Mouse (Mus musculus): Measurements from ENCODE around the gene Gpr19. TPM values are rescaled to one million over a fixed set of nuclear protein-coding genes. Genes with fewer than 3 reads are reported as not detected.

The Gpr19 gene
- polyA plus RNA-seq, 1 experiment: 15.6 TPM

GRCm38 (mm10) chr6:134883661-134884060 lies 14.7 kb downstream of the Gpr19 start:
- no peaks in the 10 kb centered on the region for H3K36me3 ChIP-seq (ENCODE audit: control insufficient read depth, insufficient read depth, low read length)
- no peak for TF ChIP-seq CTCF (IDR thresholded peaks at IDR 0.05; ENCODE audit: borderline replicate concordance, control insufficient read depth, extremely low read depth, insufficient read depth, low read length, poor library complexity)
- TF ChIP-seq POLR2A (IDR thresholded peaks at IDR 0.05; ENCODE audit: control insufficient read depth, extremely low read depth, insufficient read depth, low read length, poor library complexity): no peak
- H3K27ac ChIP-seq (ENCODE audit: control insufficient read depth, insufficient read depth, low read length): peak overlapping the region; percentile 95
- 29% methylated on average over 4 of the region's 4 CpGs for WGBS
- DNase-seq: no peak
- peaks cover 46% of the 10 kb centered on the region for H3K4me1 ChIP-seq (replicated peaks; ENCODE audit: control insufficient read depth, insufficient read depth, low read length)
- no peaks in the 10 kb centered on the region for H3K27me3 ChIP-seq (ENCODE audit: control insufficient read depth, insufficient read depth, low read length)
- no peak overlapping the region for H3K4me3 ChIP-seq (ENCODE audit: control insufficient read depth, insufficient read depth, low read length)

DNA sequence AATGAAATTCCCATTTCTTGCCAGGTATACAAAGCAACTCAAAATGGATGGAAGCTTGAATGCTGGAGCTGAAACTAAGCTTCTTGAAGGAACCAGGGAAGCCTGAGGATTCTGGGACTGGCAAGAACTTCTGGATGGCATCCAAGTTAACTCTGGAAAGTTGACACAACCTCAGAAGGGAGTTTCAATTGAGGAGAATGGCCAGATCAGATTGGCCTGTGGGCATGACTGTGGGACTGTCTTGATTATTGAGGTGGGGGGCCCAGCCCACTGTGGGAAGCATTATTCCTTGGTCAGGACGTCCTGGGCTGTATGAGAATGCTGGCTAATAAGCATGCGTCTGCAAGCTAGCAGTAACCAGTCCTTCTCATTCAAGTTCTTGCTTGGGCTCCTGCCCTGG lies 18.3 kb downstream of the Gpr19 start:
- no peak for TF ChIP-seq POLR2A (IDR thresholded peaks at IDR 0.05; ENCODE audit: control insufficient read depth, extremely low read depth, insufficient read depth, low read length, poor library complexity)
- TF ChIP-seq CTCF (IDR thresholded peaks at IDR 0.05; ENCODE audit: borderline replicate concordance, control insufficient read depth, extremely low read depth, insufficient read depth, low read length, poor library complexity): no peak
- peaks cover 37% of the 10 kb centered on the region for H3K4me1 ChIP-seq (replicated peaks; ENCODE audit: control insufficient read depth, insufficient read depth, low read length)
- no peak for DNase-seq
- peak overlapping the region; percentile 55 for H3K27ac ChIP-seq (ENCODE audit: control insufficient read depth, insufficient read depth, low read length)
- WGBS: 96% methylated on average over 2 of the region's 2 CpGs
- H3K27me3 ChIP-seq (ENCODE audit: control insufficient read depth, insufficient read depth, low read length): no peaks in the 10 kb centered on the region
- no peak overlapping the region for H3K4me3 ChIP-seq (ENCODE audit: control insufficient read depth, insufficient read depth, low read length)
- no peaks in the 10 kb centered on the region for H3K36me3 ChIP-seq (ENCODE audit: control insufficient read depth, insufficient read depth, low read length)

- H3K4me3 ChIP-seq (ENCODE audit: control insufficient read depth, insufficient read depth, low read length): no peak overlapping the region
- no peak overlapping the region for H3K27ac ChIP-seq (ENCODE audit: control insufficient read depth, insufficient read depth, low read length)
- no peaks in the 10 kb centered on the region for H3K27me3 ChIP-seq (ENCODE audit: control insufficient read depth, insufficient read depth, low read length)
- DNase-seq: no peak
- peaks cover 33% of the 10 kb centered on the region for H3K4me1 ChIP-seq (replicated peaks; ENCODE audit: control insufficient read depth, insufficient read depth, low read length)
- no peak for TF ChIP-seq CTCF (IDR thresholded peaks at IDR 0.05; ENCODE audit: borderline replicate concordance, control insufficient read depth, extremely low read depth, insufficient read depth, low read length, poor library complexity)
- no peak for TF ChIP-seq POLR2A (IDR thresholded peaks at IDR 0.05; ENCODE audit: control insufficient read depth, extremely low read depth, insufficient read depth, low read length, poor library complexity)
- 84% methylated on average over 5 of the region's 5 CpGs for WGBS
- H3K36me3 ChIP-seq (ENCODE audit: control insufficient read depth, insufficient read depth, low read length): no peaks in the 10 kb centered on the region
Observed at GRCm38 (mm10) chr6:134879556-134879955, 18.8 kb downstream of the Gpr19 start.

- TF ChIP-seq POLR2A (IDR thresholded peaks at IDR 0.05; ENCODE audit: control insufficient read depth, extremely low read depth, insufficient read depth, low read length, poor library complexity) (no peak), CTCF (IDR thresholded peaks at IDR 0.05; ENCODE audit: borderline replicate concordance, control insufficient read depth, extremely low read depth, insufficient read depth, low read length, poor library complexity) (no peak)
- Histone ChIP-seq H3K36me3 (ENCODE audit: control insufficient read depth, insufficient read depth, low read length) (no peaks in the 10 kb centered on the region), H3K27ac (ENCODE audit: control insufficient read depth, insufficient read depth, low read length) (no peak overlapping the region), H3K27me3 (ENCODE audit: control insufficient read depth, insufficient read depth, low read length) (no peaks in the 10 kb centered on the region), H3K4me1 (replicated peaks; ENCODE audit: control insufficient read depth, insufficient read depth, low read length) (peaks cover 20% of the 10 kb centered on the region), H3K4me3 (ENCODE audit: control insufficient read depth, insufficient read depth, low read length) (no peak overlapping the region)
- no peak for DNase-seq
- WGBS: 92% methylated on average over 1 of the region's 1 CpGs
Observed at GRCm38 (mm10) chr6:134877892-134878291, 20.5 kb downstream of the Gpr19 start.

GRCm38 (mm10) chr6:134877276-134877675 lies 21.1 kb downstream of the Gpr19 start:
- no peak for DNase-seq
- Histone ChIP-seq H3K4me1 (replicated peaks; ENCODE audit: control insufficient read depth, insufficient read depth, low read length) (peaks cover 17% of the 10 kb centered on the region), H3K27ac (ENCODE audit: control insufficient read depth, insufficient read depth, low read length) (no peak overlapping the region), H3K36me3 (ENCODE audit: control insufficient read depth, insufficient read depth, low read length) (no peaks in the 10 kb centered on the region), H3K4me3 (ENCODE audit: control insufficient read depth, insufficient read depth, low read length) (no peak overlapping the region), H3K27me3 (ENCODE audit: control insufficient read depth, insufficient read depth, low read length) (no peaks in the 10 kb centered on the region)
- WGBS: 95% methylated on average over 4 of the region's 4 CpGs
- TF ChIP-seq CTCF (IDR thresholded peaks at IDR 0.05; ENCODE audit: borderline replicate concordance, control insufficient read depth, extremely low read depth, insufficient read depth, low read length, poor library complexity): no peak
- no peak for TF ChIP-seq POLR2A (IDR thresholded peaks at IDR 0.05; ENCODE audit: control insufficient read depth, extremely low read depth, insufficient read depth, low read length, poor library complexity)

GRCm38 (mm10) chr6:134876795-134877194 lies 21.6 kb downstream of the Gpr19 start:
- Histone ChIP-seq H3K4me3 (ENCODE audit: control insufficient read depth, insufficient read depth, low read length) (no peak overlapping the region), H3K27me3 (ENCODE audit: control insufficient read depth, insufficient read depth, low read length) (no peaks in the 10 kb centered on the region), H3K36me3 (ENCODE audit: control insufficient read depth, insufficient read depth, low read length) (no peaks in the 10 kb centered on the region), H3K4me1 (replicated peaks; ENCODE audit: control insufficient read depth, insufficient read depth, low read length) (peaks cover 15% of the 10 kb centered on the region), H3K27ac (ENCODE audit: control insufficient read depth, insufficient read depth, low read length) (no peak overlapping the region)
- peak; percentile 45 for DNase-seq
- 76% methylated on average over 6 of the region's 6 CpGs for WGBS
- no peak for TF ChIP-seq CTCF (IDR thresholded peaks at IDR 0.05; ENCODE audit: borderline replicate concordance, control insufficient read depth, extremely low read depth, insufficient read depth, low read length, poor library complexity)
- no peak for TF ChIP-seq POLR2A (IDR thresholded peaks at IDR 0.05; ENCODE audit: control insufficient read depth, extremely low read depth, insufficient read depth, low read length, poor library complexity)

DNA sequence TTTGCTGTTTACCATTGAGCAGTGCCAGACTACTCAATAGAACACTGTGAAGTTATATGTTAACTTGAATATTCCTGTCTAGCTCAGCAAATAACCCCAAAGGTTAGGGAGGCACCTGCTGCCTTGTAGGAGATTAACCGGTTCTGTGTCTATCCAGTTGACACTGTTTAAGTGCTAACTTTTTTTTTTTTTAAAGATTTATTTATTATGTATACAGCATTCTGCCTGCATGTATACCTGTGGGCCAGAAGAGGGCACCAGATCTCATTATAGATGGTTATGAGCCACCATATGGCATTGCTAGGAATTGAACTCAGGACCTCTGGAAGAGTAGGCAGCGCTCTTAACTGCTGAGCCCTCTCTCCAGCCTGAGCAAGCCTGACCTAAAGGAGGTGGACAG lies 25.4 kb downstream of the Gpr19 start:
- H3K36me3 ChIP-seq (ENCODE audit: control insufficient read depth, insufficient read depth, low read length): no peaks in the 10 kb centered on the region
- H3K27ac ChIP-seq (ENCODE audit: control insufficient read depth, insufficient read depth, low read length): no peak overlapping the region
- no peak for TF ChIP-seq CTCF (IDR thresholded peaks at IDR 0.05; ENCODE audit: borderline replicate concordance, control insufficient read depth, extremely low read depth, insufficient read depth, low read length, poor library complexity)
- H3K4me3 ChIP-seq (ENCODE audit: control insufficient read depth, insufficient read depth, low read length): no peak overlapping the region
- WGBS: 93% methylated on average over 2 of the region's 2 CpGs
- no peaks in the 10 kb centered on the region for H3K27me3 ChIP-seq (ENCODE audit: control insufficient read depth, insufficient read depth, low read length)
- no peaks in the 10 kb centered on the region for H3K4me1 ChIP-seq (replicated peaks; ENCODE audit: control insufficient read depth, insufficient read depth, low read length)
- DNase-seq: no peak
